In the genomic region with DNA sequence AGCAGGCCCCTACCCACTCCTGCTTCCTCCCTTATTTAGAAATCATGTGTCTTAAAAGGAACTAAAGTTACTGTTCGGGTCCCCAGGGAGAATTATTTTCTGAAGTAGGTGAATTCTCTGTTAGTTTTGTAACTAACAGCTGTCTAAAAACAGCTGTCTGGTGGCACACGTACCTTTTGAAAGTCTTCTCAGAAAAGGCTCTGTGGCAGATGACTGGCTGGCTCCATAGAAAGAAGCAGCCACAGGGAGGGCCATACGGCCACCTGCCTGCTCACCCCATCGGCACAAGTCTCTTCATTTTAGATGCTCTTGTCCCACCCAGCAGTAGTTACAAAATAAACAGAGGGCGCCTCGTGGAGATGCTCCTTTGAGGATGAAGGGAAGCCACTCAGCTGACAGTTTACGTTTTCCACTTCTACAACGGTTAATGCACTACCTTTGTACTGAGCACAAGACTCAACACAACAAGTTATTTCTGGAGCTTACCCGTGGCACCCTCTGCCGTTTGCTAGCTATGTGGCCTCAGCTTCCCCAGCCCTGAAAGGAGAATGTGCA, we compare ENCODE assay signal across 20 mouse cellular contexts. TPM values are rescaled to one million over a fixed set of nuclear protein-coding genes. Genes with fewer than 3 reads are reported as not detected.
DNase-seq lines count a peak whose midpoint lies in the region; ATAC-seq lines count a peak whose summit lies in the region.
"Had no signal": no experiment of that assay in that cellular context is flagged by ENCODE, and none has a peak within 500 bp of the region (broad histone marks: within the 10 kb centered on the region; RNA-seq: fewer than 3 reads in every experiment).

No protein-coding gene starts in this region.

- H3K36me3 ChIP-seq in hindbrain, embryonic 12.5 days: no peaks in the 10 kb centered on the region
- H3K36me3 ChIP-seq: embryonic facial prominence, embryonic 12.5 days; hindbrain, embryonic 13.5 days; intestine, embryonic 15.5 days; limb, embryonic 12.5 days had no signal

- no peaks in the 10 kb centered on the region for H3K9me3 ChIP-seq in hindbrain, embryonic 12.5 days (replicated peaks)
- H3K9me3 ChIP-seq: embryonic facial prominence, embryonic 12.5 days; hindbrain, embryonic 13.5 days; intestine, embryonic 15.5 days; limb, embryonic 12.5 days had no signal

- no peak overlapping the region for H3K9ac ChIP-seq in hindbrain, embryonic 12.5 days
- H3K9ac ChIP-seq: embryonic facial prominence, embryonic 12.5 days; hindbrain, embryonic 13.5 days; intestine, embryonic 15.5 days; limb, embryonic 12.5 days; lung, embryonic 14.5 days had no signal

- WGBS in hindbrain, embryonic 12.5 days: 80% methylated on average over 10 of the region's 10 CpGs

- peaks cover 10% of the 10 kb centered on the region for H3K4me1 ChIP-seq in brown adipose tissue, adult 24 weeks (ENCODE audit: control insufficient read depth, insufficient read depth, insufficient read length, low read length)
- peaks cover 8% of the 10 kb centered on the region; the same call in 1 of the 2 replicates for H3K4me1 ChIP-seq in hindbrain, embryonic 12.5 days

- DNase-seq in spleen, adult 12 weeks (ENCODE audit: low spot score): peak; percentile 14
- no peak for DNase-seq in spleen, postnatal 14 days (ENCODE audit: low spot score in 2 of 2)
- peak; percentile 72 to 77 for DNase-seq in spleen, postnatal 36 days (ENCODE audit: low spot score in 2 of 2)
- peak; percentile 60 for DNase-seq in thymus, postnatal 4 days
- DNase-seq in right cerebral cortex, adult 2 months (ENCODE audit: low spot score in 2 of 2): no peak
- no peak for DNase-seq in frontal cortex, postnatal 14 days (ENCODE audit: low spot score in 2 of 2)
- DNase-seq: adrenal gland, postnatal 14 days; cerebellum, adult 8-10 months; lung, embryonic 14.5 days; midbrain, embryonic 14.5 days; right cerebral cortex, adult 18-20 months had no signal

- no peak for ATAC-seq in hindbrain, embryonic 12.5 days (ENCODE audit: low FRiP score)
- ATAC-seq: forebrain, embryonic 16.5 days; intestine, embryonic 15.5 days had no signal

- H3K4me3 ChIP-seq in brown adipose tissue, adult 24 weeks (ENCODE audit: insufficient read depth, low read depth, low read length): no peak overlapping the region
- no peak overlapping the region for H3K4me3 ChIP-seq in hindbrain, embryonic 12.5 days
- H3K4me3 ChIP-seq: embryonic facial prominence, embryonic 12.5 days; hindbrain, embryonic 13.5 days; intestine, embryonic 15.5 days; layer of hippocampus, adult 2 months; limb, embryonic 12.5 days had no signal

- H3K4me2 ChIP-seq in hindbrain, embryonic 12.5 days (replicated peaks): no peak overlapping the region
- H3K4me2 ChIP-seq: embryonic facial prominence, embryonic 12.5 days; hindbrain, embryonic 13.5 days; intestine, embryonic 15.5 days; limb, embryonic 12.5 days; lung, embryonic 14.5 days had no signal

- H3K27me3 ChIP-seq in hindbrain, embryonic 12.5 days: no peaks in the 10 kb centered on the region
- H3K27me3 ChIP-seq: embryonic facial prominence, embryonic 12.5 days; hindbrain, embryonic 13.5 days; intestine, embryonic 15.5 days had no signal

- H3K27ac ChIP-seq in brown adipose tissue, adult 24 weeks (replicated peaks; ENCODE audit: low read depth, low read length): peak overlapping the region; percentile 82
- no peak overlapping the region for H3K27ac ChIP-seq in hindbrain, embryonic 12.5 days
- H3K27ac ChIP-seq: embryonic facial prominence, embryonic 12.5 days; hindbrain, embryonic 13.5 days; intestine, embryonic 15.5 days; kidney, postnatal 0 days; layer of hippocampus, adult 2 months; limb, embryonic 12.5 days had no signal

RNA-seq across cellular contexts. Expression of a gene that starts 2.5 kb away (rescaled TPM):
- polyA plus RNA-seq in brown adipose tissue, adult 24 weeks (2012; ENCODE audit: insufficient read depth, insufficient read length, missing spikeins): 0.29 and 0.32 TPM in 2 replicates
- polyA plus RNA-seq in hindbrain, embryonic 12.5 days (2016; fragmentation: Nextera tagmentation; extraction: Ambion mirVana): 0.19 and 0.25 TPM in 2 replicates

RNA-seq across cellular contexts. Expression of a gene that starts 42.1 kb away (rescaled TPM):
- polyA plus RNA-seq in brown adipose tissue, adult 24 weeks (2012; ENCODE audit: insufficient read depth, insufficient read length, missing spikeins): 12.3 and 15.6 TPM in 2 replicates
- 47.7 and 51.7 TPM in 2 replicates for polyA plus RNA-seq in hindbrain, embryonic 12.5 days (2016; fragmentation: Nextera tagmentation; extraction: Ambion mirVana)

RNA-seq across cellular contexts. Expression of a gene that starts 42.1 kb away (rescaled TPM):
- polyA plus RNA-seq in brown adipose tissue, adult 24 weeks (2012; ENCODE audit: insufficient read depth, insufficient read length, missing spikeins): 477 and 502 TPM in 2 replicates
- polyA plus RNA-seq in hindbrain, embryonic 12.5 days (2016; fragmentation: Nextera tagmentation; extraction: Ambion mirVana): 61.2 and 61.3 TPM in 2 replicates

Comparison
In these comparisons a context has a peak if more than half of its experiments do, and no peak if none do; other contexts are left out.
1. DNase-seq: peak in spleen, adult 12 weeks (single experiment), spleen, postnatal 36 days (2 of 2) and thymus, postnatal 4 days (single experiment); none in spleen, postnatal 14 days (0 of 2), right cerebral cortex, adult 2 months (0 of 2) and frontal cortex, postnatal 14 days (0 of 2).